Mouse (Mus musculus): Measurements from ENCODE around the gene Sp6.
A peak's percentile ranks its signal among the peaks of the same experiment; 100 is the strongest.

DNA sequence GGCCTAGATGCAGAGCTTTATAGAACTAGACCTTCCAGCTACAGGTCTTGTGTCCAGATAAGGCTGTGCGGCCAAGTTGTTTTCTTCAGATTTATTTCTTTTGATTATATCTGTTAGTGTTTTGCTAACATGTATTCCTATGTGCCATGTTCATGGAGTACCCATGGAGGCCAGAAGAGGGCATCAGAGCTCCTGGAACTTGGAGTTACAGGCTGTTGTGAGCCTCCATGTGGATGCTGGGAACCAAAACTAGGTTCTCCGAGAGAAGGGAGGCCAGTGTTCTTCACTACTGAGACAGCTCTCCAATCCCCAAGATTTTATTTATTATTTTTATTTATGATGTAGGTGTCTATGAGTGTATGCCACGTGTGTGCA lies 50.7 kb downstream of the Sp6 start:
- TF ChIP-seq CTCF (IDR thresholded peaks at IDR 0.05) (peak; percentile 54), POLR2A (IDR thresholded peaks at IDR 0.05; ENCODE audit: insufficient read depth, low read depth, low read length) (no peak)

All from heart, adult 2 months (tissue).